Mouse (Mus musculus) cortical plate, adult 2 months (tissue): Measurements from ENCODE around the gene Fam193a.

Source experiments
- CTCF ChIP-seq: fragments of 200-500 bp; IDR thresholded peaks from 2 replicates; pipeline ENCODE4 v1.5.1; 2011; ENCODE audit warnings: mild to moderate bottlenecking, control low read depth, low read length; ENCODE audit not compliant: insufficient read depth; ENCODE audit errors: extremely low read depth
- POLR2A ChIP-seq: fragments of 200-500 bp; IDR thresholded peaks from 2 replicates; pipeline ENCODE4 v1.6.1; 2011; ENCODE audit warnings: mild to moderate bottlenecking, low read length, control low read depth; ENCODE audit not compliant: insufficient read depth; ENCODE audit errors: extremely low read depth

GRCm38 (mm10) chr5:34515096-34515495, 145.4 kb downstream of the Fam193a start:
- TF ChIP-seq POLR2A = no peak
- TF ChIP-seq CTCF = no peak
